Mouse (Mus musculus) layer of hippocampus, adult 11-12 months (tissue): ENCODE data around the gene Hoxc12.

ENCODE experiments used
- DNase-seq: peaks from one replicate; pipeline ENCODE4 v3.0.0; 2022; ENCODE audit warnings: low spot score

Gene Hoxc12

DNA sequence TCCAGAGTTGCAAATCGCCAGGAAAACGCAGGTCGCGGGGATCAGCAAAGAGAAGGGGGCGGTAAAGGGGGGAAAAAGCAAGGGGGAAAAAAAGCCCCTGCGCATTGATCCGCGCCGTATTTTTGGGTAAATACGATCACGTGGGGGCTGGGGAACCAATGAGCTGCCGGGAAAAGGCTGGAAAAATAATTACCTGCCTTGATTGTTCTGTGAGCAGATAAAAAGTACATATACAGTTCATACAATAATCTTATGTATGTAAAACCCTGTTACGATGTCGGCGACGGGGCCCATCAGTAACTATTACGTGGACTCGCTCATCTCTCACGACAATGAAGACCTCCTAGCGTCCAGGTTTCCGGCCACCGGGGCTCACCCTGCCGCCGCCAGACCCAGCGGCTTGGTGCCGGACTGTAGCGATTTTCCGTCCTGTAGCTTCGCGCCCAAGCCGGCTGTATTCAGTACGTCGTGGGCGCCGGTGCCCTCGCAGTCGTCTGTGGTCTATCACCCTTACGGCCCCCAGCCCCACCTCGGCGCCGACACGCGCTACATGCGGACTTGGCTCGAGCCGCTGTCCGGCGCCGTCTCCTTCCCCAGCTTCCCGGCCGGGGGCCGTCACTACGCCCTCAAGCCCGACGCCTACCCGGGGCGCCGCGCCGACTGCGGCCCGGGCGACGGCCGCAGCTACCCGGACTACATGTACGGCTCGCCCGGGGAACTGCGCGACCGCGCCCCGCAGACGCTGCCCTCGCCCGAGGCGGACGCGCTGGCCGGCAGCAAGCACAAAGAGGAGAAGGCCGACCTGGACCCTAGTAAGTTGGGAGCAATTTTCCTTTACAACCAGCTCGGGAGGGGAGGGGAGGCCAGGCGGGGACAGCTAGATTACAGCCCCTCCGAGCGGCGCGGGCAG, 45.1 kb downstream of the Hoxc12 start:
- DNase-seq: no peak

- no peak for DNase-seq
Observed at GRCm38 (mm10) chr15:102983716-102984115, 47.2 kb downstream of the Hoxc12 start.

GRCm38 (mm10) chr15:102984521-102984920, 48.0 kb downstream of the Hoxc12 start:
- DNase-seq: no peak

GRCm38 (mm10) chr15:102984925-102985324, 48.4 kb downstream of the Hoxc12 start:
- no peak for DNase-seq

DNA sequence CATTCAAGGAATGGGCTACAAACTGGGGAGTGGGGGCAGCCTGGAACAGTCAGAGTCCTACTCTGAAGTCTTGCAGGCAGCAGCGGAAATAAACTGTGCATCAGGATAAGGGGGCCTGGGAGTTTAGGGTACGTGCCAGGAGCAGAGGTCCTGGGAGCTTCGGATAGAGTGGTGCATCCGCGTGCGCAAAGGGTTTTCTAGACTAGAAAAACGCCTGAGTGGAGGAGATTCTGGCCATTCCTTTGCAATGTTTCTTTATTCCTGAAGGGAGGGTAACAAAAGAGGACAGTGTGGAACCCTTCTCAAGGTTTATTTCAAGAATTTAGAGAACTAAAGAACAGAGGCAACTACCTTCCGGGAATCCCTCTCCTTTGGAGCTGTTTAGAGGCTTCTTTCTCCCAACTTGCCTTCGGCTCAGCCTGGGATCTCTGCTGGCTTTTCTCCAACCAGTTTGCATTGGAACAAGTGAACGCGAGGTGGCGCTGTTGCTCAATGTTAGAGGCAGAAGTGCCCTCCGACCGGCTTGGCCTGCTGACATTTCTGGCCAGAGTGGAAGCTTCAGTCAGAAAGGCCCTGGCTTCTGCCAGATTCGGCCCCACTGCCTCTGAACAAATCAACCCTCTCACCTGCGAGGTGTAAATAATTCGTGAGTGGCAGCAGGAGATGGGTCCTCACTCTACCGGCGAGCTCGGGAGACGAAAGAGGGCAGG, 50.7 kb downstream of the Hoxc12 start:
- peak; percentile 89 for DNase-seq

GRCm38 (mm10) chr15:102988078-102988477, 51.5 kb downstream of the Hoxc12 start:
- no peak for DNase-seq
